Mouse (Mus musculus): ENCODE results near the gene Clcn5. TPM values are rescaled to one million over a fixed set of nuclear protein-coding genes. Genes with fewer than 3 reads are reported as not detected.

The Clcn5 gene
- polyA plus RNA-seq (2012; rRNA removed) = 3.1 and 3.2 TPM in 2 replicates

GRCm38 (mm10) chrX:7319089-7319721 lies at the start of gene Clcn5:
Gene Clcn5 (minus strand): TSS chrX:7319358.

Other genes starting within 250 kb of the Clcn5 start
- gene Usp27x, start 56.5 kb upstream of the Clcn5 start, polyA plus RNA-seq (2012; rRNA removed) = 0.69 and 0.77 TPM in 2 replicates